Mouse (Mus musculus) thymus, postnatal 25 days (tissue): ENCODE data around the gene Mmp11.
A peak's percentile ranks its signal among the peaks of the same experiment; 100 is the strongest.
"Not testable (repeated sequence)": the region's sequence is repeated elsewhere in the genome, so short reads cannot be mapped to it uniquely, and the experiment has no call there.

ENCODE experiments used
- DNase-seq: peaks from one replicate; pipeline ENCODE4 v3.0.0; 2022

Gene Mmp11

GRCm38 (mm10) chr10:75895730-75896129 lies 40.6 kb downstream of the Mmp11 start:
- no peak for DNase-seq

GRCm38 (mm10) chr10:75894601-75895000 lies 41.7 kb downstream of the Mmp11 start:
- no peak for DNase-seq

- peak; percentile 95 for DNase-seq
These were observed 43.1 kb downstream of the Mmp11 start, which contains the start of gene Derl3 for GRCm38 (mm10) chr10:75893089-75893750. Gene Derl3 (plus strand): TSS chr10:75893413.

- no peak for DNase-seq
These were observed 46.7 kb downstream of the Mmp11 start for GRCm38 (mm10) chr10:75889406-75890153.

- DNase-seq = not testable (repeated sequence)
These were observed 48.8 kb downstream of the Mmp11 start for GRCm38 (mm10) chr10:75887504-75887903.

GRCm38 (mm10) chr10:75884742-75885141 lies 51.6 kb downstream of the Mmp11 start:
- no peak for DNase-seq

GRCm38 (mm10) chr10:75883232-75883552 lies 53.1 kb downstream of the Mmp11 start:
- peak; percentile 65 for DNase-seq

GRCm38 (mm10) chr10:75882433-75883231 lies 53.7 kb downstream of the Mmp11 start:
- DNase-seq = no peak

GRCm38 (mm10) chr10:75881578-75882432 lies 54.5 kb downstream of the Mmp11 start:
- no peak for DNase-seq

GRCm38 (mm10) chr10:75880771-75881577 lies 55.3 kb downstream of the Mmp11 start:
- DNase-seq = no peak

GRCm38 (mm10) chr10:75880351-75880750 lies 55.9 kb downstream of the Mmp11 start:
- no peak for DNase-seq

- no peak for DNase-seq
These were observed 57.5 kb downstream of the Mmp11 start for GRCm38 (mm10) chr10:75878836-75879235.

GRCm38 (mm10) chr10:75873543-75874170 lies 62.6 kb downstream of the Mmp11 start:
- no peak for DNase-seq
